In the genomic region with DNA sequence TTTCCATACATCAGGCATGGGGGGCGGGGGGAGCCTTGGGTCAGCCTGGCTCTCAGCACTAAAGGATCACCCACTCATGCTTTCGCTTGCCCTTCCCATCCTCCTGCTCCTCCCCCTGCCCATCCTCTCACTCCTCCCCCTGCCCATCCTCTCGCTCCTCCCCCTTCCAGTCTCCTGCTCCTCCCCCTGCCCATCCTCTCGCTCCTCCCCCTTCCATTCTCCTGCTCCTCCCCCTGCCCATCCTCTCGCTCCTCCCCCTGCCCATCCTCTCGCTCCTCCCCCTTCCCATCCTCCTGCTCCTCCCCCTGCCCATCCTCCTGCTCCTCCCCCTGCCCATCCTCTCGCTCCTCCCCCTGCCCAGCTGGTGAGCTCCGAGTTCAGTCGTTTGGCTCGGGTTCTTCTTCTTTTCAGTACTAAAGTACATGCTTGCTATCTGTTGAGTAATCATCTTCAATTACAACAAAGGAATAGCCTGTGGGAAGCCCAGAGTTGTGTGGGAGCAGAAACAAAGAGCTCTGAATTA, we compare ENCODE assay signal across 8 mouse cellular contexts. TPM values are rescaled to one million over a fixed set of nuclear protein-coding genes. Genes with fewer than 3 reads are reported as not detected.
DNase-seq lines count a peak whose midpoint lies in the region; ATAC-seq and TF ChIP-seq lines count a peak whose summit lies in the region.

No protein-coding gene starts in this region.

- no peak overlapping the region for H3K27ac ChIP-seq in cerebellum, adult 2 months (ENCODE audit: insufficient read depth, low read length)
- H3K27ac ChIP-seq in limb, embryonic 15.5 days = no peak overlapping the region
- H3K27ac ChIP-seq in midbrain, embryonic 15.5 days = peak overlapping the region; percentile 56; the same call in 1 of the 2 replicates

- TF ChIP-seq CTCF in cerebellum, adult 2 months (IDR thresholded peaks at IDR 0.05; ENCODE audit: borderline replicate concordance, insufficient read depth, low read depth, low read length) = no peak

- DNase-seq in cerebellum, adult 2 months = peak; percentile 30 to 50
- DNase-seq in embryo, embryonic 10 days (ENCODE audit: low spot score) = peak; percentile 74
- DNase-seq in gastrocnemius, postnatal 25 days = peak; percentile 76
- peak; percentile 77 for DNase-seq in induced T-regulatory cell, adult 2 months (ENCODE audit: low read depth)
- peak; percentile 70 to 77 for DNase-seq in spleen, postnatal 4 days (ENCODE audit: low spot score in 2 of 2)

- H3K9me3 ChIP-seq in limb, embryonic 15.5 days = no peaks in the 10 kb centered on the region
- H3K9me3 ChIP-seq in midbrain, embryonic 15.5 days = no peaks in the 10 kb centered on the region

- no peaks in the 10 kb centered on the region for H3K27me3 ChIP-seq in cerebellum, adult 2 months (ENCODE audit: control insufficient read depth, insufficient read depth, low read length)
- no peaks in the 10 kb centered on the region for H3K27me3 ChIP-seq in limb, embryonic 15.5 days
- H3K27me3 ChIP-seq in midbrain, embryonic 15.5 days (replicated peaks) = 0 out of 2 replicates have a peak, but pooled peaks cover 2% of the 10 kb centered on the region

- no peak for TF ChIP-seq POLR2A in cerebellum, adult 2 months (IDR thresholded peaks at IDR 0.05; ENCODE audit: borderline replicate concordance, insufficient read depth, low read length)

- ATAC-seq in cerebellum, adult (ENCODE audit: insufficient number of reproducible peaks, low FRiP score, low TSS enrichment) = no peak
- no peak for ATAC-seq in limb, embryonic 15.5 days (ENCODE audit: insufficient number of reproducible peaks, low FRiP score, low TSS enrichment, low read depth)
- 0 out of 2 replicates have a peak, but pooled peaks have one; percentile 37 for ATAC-seq in midbrain, embryonic 15.5 days (replicated peaks)

- H3K9ac ChIP-seq in limb, embryonic 15.5 days = no peak overlapping the region
- H3K9ac ChIP-seq in midbrain, embryonic 15.5 days = no peak overlapping the region

- H3K4me1 ChIP-seq in cerebellum, adult 2 months (ENCODE audit: control insufficient read depth, insufficient read depth, low read length) = no peaks in the 10 kb centered on the region
- H3K4me1 ChIP-seq in limb, embryonic 15.5 days = no peaks in the 10 kb centered on the region
- H3K4me1 ChIP-seq in midbrain, embryonic 15.5 days = peaks cover 10% of the 10 kb centered on the region

- peak overlapping the region; percentile 26 for H3K4me3 ChIP-seq in cerebellum, adult 2 months (replicated peaks; ENCODE audit: insufficient read depth, low read depth, low read length)
- peak overlapping the region; percentile 17; the same call in 1 of the 2 replicates for H3K4me3 ChIP-seq in limb, embryonic 15.5 days
- peak overlapping the region; percentile 20 for H3K4me3 ChIP-seq in midbrain, embryonic 15.5 days

- H3K4me2 ChIP-seq in limb, embryonic 15.5 days = peak overlapping the region; percentile 44
- peak overlapping the region; percentile 46 for H3K4me2 ChIP-seq in midbrain, embryonic 15.5 days

- 7% methylated on average over 10 of the region's 10 CpGs for WGBS in cerebellum, adult 2 months
- WGBS in limb, embryonic 15.5 days = 4% methylated on average over 7 of the region's 10 CpGs
- under 1% methylated on average over 8 of the region's 10 CpGs for WGBS in midbrain, embryonic 15.5 days

- no peaks in the 10 kb centered on the region for H3K36me3 ChIP-seq in limb, embryonic 15.5 days
- H3K36me3 ChIP-seq in midbrain, embryonic 15.5 days (replicated peaks) = no peaks in the 10 kb centered on the region

RNA-seq across cellular contexts. Expression of a gene that starts 8.0 kb away (rescaled TPM):
- polyA plus RNA-seq in cerebellum, adult 2 months (2012; rRNA removed) = 84.9 and 94.4 TPM in 2 replicates
- total RNA-seq in gastrocnemius, postnatal 25 days (2021) = 10 to 100 TPM; 20.9 to 28.7 TPM
- polyA plus RNA-seq in limb, embryonic 15.5 days (2015; fragmentation: Nextera tagmentation; extraction: Ambion mirVana) = 114 and 129 TPM in 2 replicates
- 213 and 225 TPM in 2 replicates for polyA plus RNA-seq in midbrain, embryonic 15.5 days (2015; fragmentation: Nextera tagmentation; extraction: Ambion mirVana)

RNA-seq across cellular contexts. Expression of a gene that starts 35.1 kb away (rescaled TPM):
- 141 and 152 TPM in 2 replicates for polyA plus RNA-seq in cerebellum, adult 2 months (2012; rRNA removed)
- total RNA-seq in gastrocnemius, postnatal 25 days (2021) = 10 to 100 TPM; 20.0 to 20.7 TPM
- 52.5 and 53.8 TPM in 2 replicates for polyA plus RNA-seq in limb, embryonic 15.5 days (2015; fragmentation: Nextera tagmentation; extraction: Ambion mirVana)
- polyA plus RNA-seq in midbrain, embryonic 15.5 days (2015; fragmentation: Nextera tagmentation; extraction: Ambion mirVana) = 129 and 132 TPM in 2 replicates

RNA-seq across cellular contexts. Expression of a gene that starts 35.1 kb away (rescaled TPM):
- 5.0 and 7.0 TPM in 2 replicates for polyA plus RNA-seq in cerebellum, adult 2 months (2012; rRNA removed)
- not detected for total RNA-seq in gastrocnemius, postnatal 25 days (2021)
- polyA plus RNA-seq in limb, embryonic 15.5 days (2015; fragmentation: Nextera tagmentation; extraction: Ambion mirVana) = 0.43 and 0.68 TPM in 2 replicates
- 0.25 and 0.40 TPM in 2 replicates for polyA plus RNA-seq in midbrain, embryonic 15.5 days (2015; fragmentation: Nextera tagmentation; extraction: Ambion mirVana)

RNA-seq across cellular contexts. Expression of a gene that starts 35.9 kb away (rescaled TPM):
- polyA plus RNA-seq in cerebellum, adult 2 months (2012; rRNA removed) = 1.1 and 1.9 TPM in 2 replicates
- not detected for total RNA-seq in gastrocnemius, postnatal 25 days (2021)
- polyA plus RNA-seq in limb, embryonic 15.5 days (2015; fragmentation: Nextera tagmentation; extraction: Ambion mirVana) = 0.10 and 0.18 TPM in 2 replicates
- 0.62 and 0.75 TPM in 2 replicates for polyA plus RNA-seq in midbrain, embryonic 15.5 days (2015; fragmentation: Nextera tagmentation; extraction: Ambion mirVana)
